Mouse (Mus musculus): ENCODE measurements around the gene Fetub.

DNA sequence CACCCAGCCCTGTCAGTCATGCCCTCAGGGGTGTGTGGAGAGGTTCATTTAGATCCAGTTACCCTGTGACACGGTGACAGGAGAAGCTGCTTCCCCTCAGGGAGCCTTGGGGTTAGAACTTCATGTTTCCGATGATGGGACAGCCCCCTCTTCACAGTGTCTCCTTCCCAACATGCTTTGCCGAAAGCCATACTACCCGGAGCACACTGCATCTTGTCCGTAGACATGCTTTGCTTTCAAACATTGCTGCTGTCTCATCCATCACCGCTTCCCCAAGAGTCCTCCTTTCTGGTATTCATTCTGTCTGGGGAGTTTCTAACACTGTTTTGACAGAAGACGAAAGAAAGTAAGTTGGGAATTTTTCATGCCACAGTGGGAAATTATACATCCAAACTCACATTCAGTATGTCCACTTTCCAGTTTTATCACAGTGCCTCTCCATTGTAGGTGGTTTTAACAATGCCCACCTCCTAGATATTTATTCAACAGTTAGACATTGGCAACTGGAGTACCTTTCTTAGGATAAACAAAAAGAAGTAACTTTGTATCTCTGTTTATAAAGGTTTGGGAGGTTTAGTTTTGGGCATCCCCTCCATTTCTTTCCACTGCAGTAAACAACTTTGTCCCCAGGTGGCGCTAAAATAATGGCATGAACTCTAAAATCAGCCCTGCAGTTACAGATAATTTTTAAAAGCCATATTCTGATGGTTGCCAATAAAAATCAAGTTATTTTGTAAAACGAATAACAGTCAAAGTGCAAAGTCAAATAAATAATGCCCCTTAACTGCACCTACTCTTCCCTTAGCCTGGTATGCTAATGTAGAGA lies 41.7 kb upstream of the Fetub start:
- TF ChIP-seq POLR2A (IDR thresholded peaks at IDR 0.05; ENCODE audit: control insufficient read depth, low read depth, low read length) (no peak), CTCF (IDR thresholded peaks at IDR 0.05; ENCODE audit: control insufficient read depth, insufficient read depth, insufficient replicate concordance, low read depth, low read length) (no peak)

All from testis, adult 2 months (tissue).